Mouse (Mus musculus) hindbrain, embryonic 10.5 days (tissue): ENCODE measurements at regions not wholly inside any gene's neighbourhood (a gene's known extent, or its start where the extent isn't known, plus 50 kb on each side); places are given as distances from the start of the nearest gene placed in this dataset.

Source experiments
- DNase-seq: peaks from one replicate; pipeline ENCODE4 v3.0.0-alpha.2; 2017; ENCODE audit warnings: low spot score
- H3K27ac ChIP-seq: fragments of 300-500 bp; sonication (generic); 2 replicates; pipeline ENCODE4 v1.5.1; 2016; ENCODE audit warnings: mild to moderate bottlenecking, moderate library complexity
- H3K27me3 ChIP-seq: fragments of 300-500 bp; sonication (generic); 2 replicates; pipeline ENCODE4 v1.6.1; 2016; ENCODE audit warnings: mild to moderate bottlenecking; ENCODE audit not compliant: poor library complexity, insufficient read depth, severe bottlenecking
- H3K36me3 ChIP-seq: fragments of 300-500 bp; sonication (generic); 2 replicates; pipeline ENCODE4 v1.6.1; 2016; ENCODE audit warnings: mild to moderate bottlenecking, moderate library complexity
- H3K4me1 ChIP-seq: fragments of 300-500 bp; sonication (generic); replicated peaks from 2 replicates; pipeline ENCODE4 v1.6.1; 2016; ENCODE audit warnings: mild to moderate bottlenecking
- H3K4me3 ChIP-seq: fragments of 300-500 bp; sonication (generic); 2 replicates; pipeline ENCODE4 v1.5.1; 2016; ENCODE audit warnings: mild to moderate bottlenecking, moderate library complexity
- H3K9me3 ChIP-seq: fragments of 300-500 bp; sonication (generic); 2 replicates; pipeline ENCODE4 v1.6.1; 2016; ENCODE audit warnings: mild to moderate bottlenecking, moderate library complexity
- WGBS: fragments of 180-500 bp; shearing (Covaris S2); methylation state at CpG from one replicate; pipeline ENCODE4 v1.1.7; 2016; 5-methylcytosine and 5-hydroxymethylcytosine counted together

GRCm38 (mm10) chr11:64579826-64580225, 143.4 kb upstream of the F930015N05Rik start:
- Histone ChIP-seq H3K27me3 (no peaks in the 10 kb centered on the region), H3K27ac (no peak overlapping the region), H3K36me3 (no peaks in the 10 kb centered on the region), H3K4me1 (no peaks in the 10 kb centered on the region), H3K4me3 (no peak overlapping the region), H3K9me3 (no peaks in the 10 kb centered on the region)
- no peak for DNase-seq
- 73% methylated on average over 3 of the region's 3 CpGs for WGBS

- Histone ChIP-seq H3K4me1 (peaks cover 28% of the 10 kb centered on the region), H3K4me3 (no peak overlapping the region), H3K36me3 (no peaks in the 10 kb centered on the region), H3K27ac (0 out of 2 replicates have a peak overlapping the region, but pooled peaks have one; percentile 36), H3K27me3 (no peaks in the 10 kb centered on the region), H3K9me3 (no peaks in the 10 kb centered on the region)
- WGBS: 86% methylated on average over 6 of the region's 6 CpGs
- no peak for DNase-seq
Observed at GRCm38 (mm10) chr11:64586056-64586455, 149.6 kb upstream of the F930015N05Rik start.

GRCm38 (mm10) chr11:64587034-64587710, 150.7 kb upstream of the F930015N05Rik start:
- DNase-seq: no peak
- no peaks in the 10 kb centered on the region for H3K36me3 ChIP-seq
- peak overlapping the region; percentile 56; the same call in 1 of the 2 replicates for H3K27ac ChIP-seq
- H3K4me3 ChIP-seq: no peak overlapping the region
- no peaks in the 10 kb centered on the region for H3K27me3 ChIP-seq
- 41% methylated on average over 7 of the region's 7 CpGs for WGBS
- H3K4me1 ChIP-seq: peaks cover 28% of the 10 kb centered on the region
- H3K9me3 ChIP-seq: no peaks in the 10 kb centered on the region

- 28% methylated on average over 13 of the region's 13 CpGs for WGBS
- H3K27ac ChIP-seq: peak overlapping the region; percentile 69
- no peaks in the 10 kb centered on the region for H3K9me3 ChIP-seq
- H3K4me1 ChIP-seq: peaks cover 28% of the 10 kb centered on the region
- no peaks in the 10 kb centered on the region for H3K36me3 ChIP-seq
- H3K4me3 ChIP-seq: no peak overlapping the region
- DNase-seq: peak; percentile 66
- no peaks in the 10 kb centered on the region for H3K27me3 ChIP-seq
Observed at GRCm38 (mm10) chr11:64587751-64588600, 151.5 kb upstream of the F930015N05Rik start.

GRCm38 (mm10) chr11:64588601-64588989, 152.1 kb upstream of the F930015N05Rik start:
- WGBS: 47% methylated on average over 6 of the region's 6 CpGs

GRCm38 (mm10) chr11:64589026-64589425, 152.6 kb upstream of the F930015N05Rik start:
- Histone ChIP-seq H3K4me1 (peaks cover 28% of the 10 kb centered on the region), H3K36me3 (no peaks in the 10 kb centered on the region), H3K27me3 (no peaks in the 10 kb centered on the region), H3K27ac (peak overlapping the region; percentile 69; the same call in 1 of the 2 replicates), H3K9me3 (no peaks in the 10 kb centered on the region), H3K4me3 (no peak overlapping the region)
- no peak for DNase-seq
- WGBS: 72% methylated on average over 7 of the region's 7 CpGs

More at GRCm38 (mm10) chr11:64588601-64588989, 152.1 kb upstream of the F930015N05Rik start:
- peak; percentile 21 for DNase-seq
- Histone ChIP-seq H3K4me1 (peaks cover 28% of the 10 kb centered on the region), H3K36me3 (no peaks in the 10 kb centered on the region), H3K4me3 (no peak overlapping the region), H3K27ac (peak overlapping the region; percentile 69; the same call in 1 of the 2 replicates), H3K9me3 (no peaks in the 10 kb centered on the region), H3K27me3 (no peaks in the 10 kb centered on the region)

GRCm38 (mm10) chr11:64590091-64590490, 153.6 kb upstream of the F930015N05Rik start:
- no peak for DNase-seq

GRCm38 (mm10) chr11:64592253-64592652, 155.8 kb upstream of the F930015N05Rik start:
- DNase-seq: no peak
- H3K4me3 ChIP-seq: no peak overlapping the region
- no peak overlapping the region for H3K27ac ChIP-seq
- H3K27me3 ChIP-seq: peaks cover 10% of the 10 kb centered on the region; the same call in 1 of the 2 replicates
- WGBS: 88% methylated on average over 2 of the region's 2 CpGs
- H3K4me1 ChIP-seq: peaks cover 21% of the 10 kb centered on the region
- no peaks in the 10 kb centered on the region for H3K36me3 ChIP-seq
- no peaks in the 10 kb centered on the region for H3K9me3 ChIP-seq

More at GRCm38 (mm10) chr11:64590091-64590490, 153.6 kb upstream of the F930015N05Rik start:
- no peak overlapping the region for H3K4me3 ChIP-seq
- WGBS: 88% methylated on average over 4 of the region's 4 CpGs
- H3K27me3 ChIP-seq: no peaks in the 10 kb centered on the region
- H3K27ac ChIP-seq: no peak overlapping the region
- H3K9me3 ChIP-seq: no peaks in the 10 kb centered on the region
- peaks cover 28% of the 10 kb centered on the region for H3K4me1 ChIP-seq
- H3K36me3 ChIP-seq: no peaks in the 10 kb centered on the region

- no peaks in the 10 kb centered on the region for H3K36me3 ChIP-seq
- H3K27ac ChIP-seq: no peak overlapping the region
- no peak overlapping the region for H3K4me3 ChIP-seq
- peaks cover 18% of the 10 kb centered on the region; the same call in 1 of the 2 replicates for H3K27me3 ChIP-seq
- peaks cover 13% of the 10 kb centered on the region for H3K4me1 ChIP-seq
- DNase-seq: no peak
- 53% methylated on average over 4 of the region's 4 CpGs for WGBS
- H3K9me3 ChIP-seq: no peaks in the 10 kb centered on the region
Observed at GRCm38 (mm10) chr11:64597305-64597704, 160.9 kb upstream of the F930015N05Rik start.

- WGBS: 88% methylated on average over 3 of the region's 3 CpGs
- H3K9me3 ChIP-seq: no peaks in the 10 kb centered on the region
- H3K27ac ChIP-seq: no peak overlapping the region
- peaks cover 18% of the 10 kb centered on the region; the same call in 1 of the 2 replicates for H3K27me3 ChIP-seq
- H3K4me3 ChIP-seq: no peak overlapping the region
- no peak for DNase-seq
- H3K4me1 ChIP-seq: peaks cover 13% of the 10 kb centered on the region
- H3K36me3 ChIP-seq: no peaks in the 10 kb centered on the region
Observed at GRCm38 (mm10) chr11:64599178-64599577, 162.7 kb upstream of the F930015N05Rik start.

- peak; percentile 20 for DNase-seq
- peaks cover 16% of the 10 kb centered on the region; the same call in 1 of the 2 replicates for H3K27me3 ChIP-seq
- WGBS: 71% methylated on average over 10 of the region's 10 CpGs
Observed at GRCm38 (mm10) chr11:64600201-64601102, 164.0 kb upstream of the F930015N05Rik start.

GRCm38 (mm10) chr11:64609043-64609442, 172.6 kb upstream of the F930015N05Rik start:
- DNase-seq: no peak
- WGBS: 91% methylated on average over 2 of the region's 2 CpGs
- no peaks in the 10 kb centered on the region for H3K4me1 ChIP-seq
- no peak overlapping the region for H3K4me3 ChIP-seq
- H3K36me3 ChIP-seq: no peaks in the 10 kb centered on the region
- no peak overlapping the region for H3K27ac ChIP-seq
- H3K27me3 ChIP-seq: no peaks in the 10 kb centered on the region
- H3K9me3 ChIP-seq: no peaks in the 10 kb centered on the region

More at GRCm38 (mm10) chr11:64600201-64601102, 164.0 kb upstream of the F930015N05Rik start:
- Histone ChIP-seq H3K9me3 (no peaks in the 10 kb centered on the region), H3K4me1 (peaks cover 13% of the 10 kb centered on the region), H3K27ac (no peak overlapping the region), H3K36me3 (no peaks in the 10 kb centered on the region), H3K4me3 (no peak overlapping the region)
